Mouse (Mus musculus) spleen, adult 18-20 months (tissue): ENCODE results near the gene Ust.

Source experiments
- DNase-seq, 2 experiments: peaks; one replicate each; pipeline ENCODE4 v3.0.0; 2022; ENCODE audit warnings: mixed read lengths in 2 of 2

Ust gene

DNA sequence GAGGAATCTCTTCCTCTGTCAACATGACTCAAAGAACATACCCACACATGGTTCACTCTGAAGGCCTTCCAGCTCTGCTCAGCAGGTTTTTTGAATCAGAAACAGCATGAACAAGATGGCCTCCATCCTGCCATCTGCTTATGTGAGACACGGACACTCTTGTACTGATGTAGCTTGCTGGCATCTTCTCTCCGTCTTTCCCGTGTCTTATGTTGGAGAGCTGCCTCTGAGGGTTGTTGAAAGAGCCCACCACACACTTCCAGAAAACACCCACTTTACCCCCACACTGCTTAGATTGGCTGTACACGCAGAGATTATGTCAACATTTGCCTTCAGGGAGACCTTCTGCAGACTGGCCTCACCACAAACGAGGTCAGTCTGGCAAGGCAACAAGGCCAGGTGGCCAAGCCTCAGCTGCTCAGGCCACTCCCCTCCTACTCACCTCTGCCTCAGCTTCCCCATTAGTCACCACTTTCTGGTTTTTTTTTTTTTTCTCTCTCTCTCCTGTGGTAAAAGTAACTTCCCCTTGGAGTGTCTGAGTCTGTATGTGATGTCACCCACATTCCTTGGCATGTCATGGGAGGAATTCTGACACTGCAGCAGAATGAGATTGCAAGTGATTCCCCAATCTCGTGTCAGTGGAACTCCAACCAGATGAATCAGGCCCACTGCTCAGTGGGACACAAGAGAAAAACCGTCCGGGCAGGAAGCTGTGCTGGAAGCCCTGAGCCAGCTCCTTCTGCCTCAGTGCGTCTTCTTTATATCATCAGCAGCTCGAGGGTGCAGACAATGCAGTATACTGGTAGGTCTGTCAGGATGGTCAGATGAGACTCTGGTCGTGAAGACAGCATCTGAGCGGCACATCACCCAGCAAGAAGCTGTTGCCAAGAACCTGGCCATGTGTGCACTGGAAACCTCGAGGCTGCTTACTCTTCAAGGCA, 19.4 kb downstream of the Ust start:
- no peak for DNase-seq

- DNase-seq = no peak
Observed at GRCm38 (mm10) chr10:8495543-8496141, 23.0 kb downstream of the Ust start.

- DNase-seq = no peak
Observed at GRCm38 (mm10) chr10:8491909-8492591, 26.6 kb downstream of the Ust start.

GRCm38 (mm10) chr10:8487388-8487787, 31.2 kb downstream of the Ust start:
- DNase-seq = no peak

GRCm38 (mm10) chr10:8484487-8484886, 34.1 kb downstream of the Ust start:
- DNase-seq = no peak

GRCm38 (mm10) chr10:8482779-8483178, 35.8 kb downstream of the Ust start:
- no peak for DNase-seq

DNA sequence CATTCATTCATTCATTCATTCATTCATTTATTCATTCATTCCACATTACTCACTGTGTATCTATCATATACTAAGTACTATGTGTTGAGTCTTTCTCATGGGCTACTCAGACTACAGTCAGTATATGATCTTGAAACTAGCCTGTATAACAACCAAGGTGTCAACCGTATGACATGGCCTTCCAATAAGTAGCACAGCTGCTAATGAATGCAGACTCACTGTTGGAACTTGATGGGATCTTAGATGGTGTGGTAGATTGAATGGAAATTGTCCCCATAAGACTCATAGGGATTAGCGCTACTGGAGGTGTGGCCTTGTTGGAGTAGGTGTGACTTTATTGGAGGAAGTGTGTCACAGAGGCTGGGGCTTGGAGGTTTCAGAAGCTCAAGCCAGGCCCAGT, 38.8 kb downstream of the Ust start:
- DNase-seq = no peak

- no peak for DNase-seq
Observed at GRCm38 (mm10) chr10:8477936-8478335, 40.7 kb downstream of the Ust start.

GRCm38 (mm10) chr10:8471995-8472394, 46.6 kb downstream of the Ust start:
- DNase-seq = no peak

- DNase-seq = no peak
Observed at GRCm38 (mm10) chr10:8471012-8471411, 47.6 kb downstream of the Ust start.

DNA sequence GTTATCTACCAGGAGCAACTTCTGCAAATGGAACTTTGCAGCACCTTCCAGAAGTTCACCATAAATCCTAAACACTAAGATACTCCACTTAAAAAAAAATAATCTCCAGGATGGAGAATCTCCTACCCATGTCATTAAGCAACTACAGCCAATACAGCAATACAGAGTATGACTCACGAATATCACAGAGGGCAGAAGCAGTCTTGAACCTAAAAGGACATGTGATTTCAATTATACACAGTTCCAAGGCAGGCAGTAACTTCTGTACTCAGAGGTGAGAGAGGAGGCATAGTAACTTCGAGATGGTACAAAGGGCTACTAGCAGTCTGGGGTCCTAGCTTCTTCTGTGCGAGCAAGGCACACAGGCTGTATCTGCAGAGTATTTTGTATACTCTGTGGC, 49.1 kb downstream of the Ust start:
- no peak for DNase-seq

GRCm38 (mm10) chr10:8468651-8469386, 49.8 kb downstream of the Ust start:
- no peak for DNase-seq

GRCm38 (mm10) chr10:8465918-8466317, 52.7 kb downstream of the Ust start:
- no peak for DNase-seq

GRCm38 (mm10) chr10:8465216-8465615, 53.4 kb downstream of the Ust start:
- DNase-seq = no peak

DNA sequence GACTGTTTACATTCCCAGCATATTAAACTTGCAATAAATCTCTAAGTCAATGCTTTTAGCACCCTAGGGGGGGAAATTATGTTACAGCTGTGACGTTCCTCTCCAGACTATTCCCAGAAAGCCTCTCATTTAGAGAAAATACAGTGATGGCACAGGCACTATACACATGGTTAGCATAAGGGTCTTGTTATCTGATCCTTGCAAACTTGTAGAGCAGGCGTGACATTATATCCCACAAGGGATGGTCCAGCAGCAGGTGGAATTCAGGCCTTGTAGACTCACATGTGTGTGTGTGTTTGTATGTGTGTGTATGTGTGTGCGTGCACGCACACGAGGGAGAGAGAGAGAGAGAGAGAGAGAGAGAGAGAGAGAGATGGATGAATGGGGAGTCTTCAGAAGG, 57.3 kb downstream of the Ust start:
- no peak for DNase-seq

GRCm38 (mm10) chr10:8454711-8455110, 63.9 kb downstream of the Ust start:
- DNase-seq = no peak

DNA sequence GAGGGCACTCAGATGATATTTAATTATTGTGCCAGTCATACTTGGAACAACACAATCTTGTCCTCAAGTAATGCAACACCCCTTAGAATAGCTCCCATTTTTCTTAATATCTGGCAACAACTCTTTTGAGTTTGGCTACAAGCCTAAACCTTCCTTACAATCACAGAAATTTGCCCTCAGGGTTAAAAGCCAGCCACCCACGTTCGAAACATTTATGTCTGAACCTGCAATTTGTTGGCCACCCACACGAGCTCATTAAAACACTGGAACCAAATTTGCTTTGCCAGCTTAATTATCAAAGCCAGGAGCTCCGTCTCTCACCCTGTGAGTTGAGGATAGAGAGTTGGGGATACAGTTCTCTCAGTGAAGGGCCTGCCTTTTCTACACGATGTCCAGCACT, 70.9 kb downstream of the Ust start:
- no peak for DNase-seq

GRCm38 (mm10) chr10:8446972-8447371, 71.7 kb downstream of the Ust start:
- DNase-seq = no peak

- no peak for DNase-seq
Observed at GRCm38 (mm10) chr10:8444052-8444451, 74.6 kb downstream of the Ust start.

- DNase-seq = no peak
Observed at GRCm38 (mm10) chr10:8431857-8432256, 86.8 kb downstream of the Ust start.

GRCm38 (mm10) chr10:8428787-8429778, 89.5 kb downstream of the Ust start:
- DNase-seq = no peak
